Mouse (Mus musculus) T-cell, adult 2 months (primary cell): ENCODE results near the gene Hoxa9.

ENCODE experiments used
- DNase-seq: peaks from one replicate; pipeline ENCODE4 v3.0.0; 2022; ENCODE audit warnings: low spot score

Gene Hoxa9

DNA sequence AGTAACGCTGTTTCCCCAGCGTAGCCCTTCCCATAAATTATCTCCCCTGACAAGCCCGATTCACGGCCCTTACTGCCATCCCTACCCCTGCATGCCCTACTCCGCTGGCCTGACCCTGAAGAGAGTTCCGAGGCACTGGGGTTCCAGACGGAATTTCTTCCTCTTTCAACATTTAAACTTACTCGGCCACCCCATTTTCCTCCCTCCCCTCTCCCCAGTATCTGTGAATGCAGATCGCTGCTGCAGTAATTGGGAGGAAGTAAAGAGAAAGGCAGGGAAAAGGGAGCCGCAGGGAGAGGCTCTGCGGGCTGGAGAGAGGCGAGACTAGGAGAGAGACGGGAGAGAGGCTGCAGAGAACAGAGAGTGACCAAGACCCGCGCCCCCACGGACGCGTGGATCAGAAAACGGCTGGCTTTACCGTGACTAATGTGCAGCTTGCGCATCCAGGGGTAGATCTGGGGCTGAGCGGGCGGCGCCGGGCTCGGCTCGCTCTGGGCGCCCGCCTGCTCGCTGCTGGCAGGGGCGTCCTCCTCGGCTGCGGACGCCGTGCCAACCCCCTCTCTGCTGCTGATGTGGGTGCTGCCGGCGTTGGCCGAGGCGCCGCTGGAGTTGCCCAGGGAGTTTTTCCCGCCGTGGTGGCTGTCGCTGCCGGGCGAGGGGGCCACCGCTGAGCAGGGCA, 27.4 kb downstream of the Hoxa9 start:
- DNase-seq: no peak

GRCm38 (mm10) chr6:52203121-52203370, 27.8 kb downstream of the Hoxa9 start:
- no peak for DNase-seq

DNA sequence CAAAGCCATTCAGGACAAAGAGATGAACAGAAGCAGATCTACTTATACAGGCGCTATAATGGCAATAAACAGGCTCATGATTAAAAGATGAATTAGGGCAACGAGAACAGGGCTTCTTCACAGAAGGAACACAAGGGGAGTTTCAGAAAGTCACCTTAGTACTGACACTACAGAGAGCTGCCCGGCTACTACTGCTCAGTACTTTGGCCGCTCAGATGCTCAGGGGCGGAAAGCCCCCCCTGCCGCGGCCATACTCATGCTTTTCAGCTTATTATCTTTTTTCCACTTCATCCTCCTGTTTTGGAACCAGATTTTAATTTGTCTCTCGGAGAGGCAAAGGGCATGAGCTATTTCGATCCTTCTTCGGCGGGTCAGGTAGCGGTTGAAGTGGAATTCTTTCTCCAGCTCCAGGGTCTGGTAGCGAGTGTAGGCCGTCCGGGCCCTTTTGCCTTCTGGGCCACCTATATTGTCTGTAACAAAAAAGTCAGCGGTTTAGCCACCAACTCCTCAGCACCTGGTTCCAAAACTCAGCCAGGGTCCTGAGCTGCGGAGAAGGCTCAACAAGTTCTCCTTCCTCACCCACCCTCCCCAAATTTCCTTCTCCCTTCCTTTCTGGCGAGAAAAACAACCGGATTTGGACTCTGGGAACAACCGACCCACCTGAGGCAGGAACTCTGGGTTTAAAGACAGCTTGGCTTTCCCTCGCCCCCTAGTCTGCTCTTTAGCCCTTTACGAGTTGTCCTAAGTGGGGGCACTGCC, 28.3 kb downstream of the Hoxa9 start:
- no peak for DNase-seq

DNA sequence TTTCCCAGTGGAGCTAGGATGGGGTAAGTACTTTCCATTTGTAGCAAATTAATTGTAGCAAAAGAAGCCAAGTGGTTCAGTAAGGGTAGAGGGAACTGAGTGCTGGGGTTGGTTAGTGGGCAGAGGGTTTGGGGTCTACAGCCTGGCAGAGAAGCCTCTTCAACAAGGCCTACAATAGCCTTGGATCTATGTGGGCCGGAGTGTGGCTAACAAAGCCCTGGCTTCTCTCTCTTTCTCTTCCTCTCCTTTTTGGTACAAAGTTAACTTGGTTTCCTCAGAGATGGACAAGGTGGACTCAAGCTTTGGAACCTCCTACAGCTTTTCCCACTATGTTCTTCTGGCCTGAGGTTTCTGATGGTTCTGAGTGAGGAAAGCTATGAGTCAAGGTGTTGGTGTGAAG, 29.6 kb downstream of the Hoxa9 start:
- DNase-seq: no peak

DNA sequence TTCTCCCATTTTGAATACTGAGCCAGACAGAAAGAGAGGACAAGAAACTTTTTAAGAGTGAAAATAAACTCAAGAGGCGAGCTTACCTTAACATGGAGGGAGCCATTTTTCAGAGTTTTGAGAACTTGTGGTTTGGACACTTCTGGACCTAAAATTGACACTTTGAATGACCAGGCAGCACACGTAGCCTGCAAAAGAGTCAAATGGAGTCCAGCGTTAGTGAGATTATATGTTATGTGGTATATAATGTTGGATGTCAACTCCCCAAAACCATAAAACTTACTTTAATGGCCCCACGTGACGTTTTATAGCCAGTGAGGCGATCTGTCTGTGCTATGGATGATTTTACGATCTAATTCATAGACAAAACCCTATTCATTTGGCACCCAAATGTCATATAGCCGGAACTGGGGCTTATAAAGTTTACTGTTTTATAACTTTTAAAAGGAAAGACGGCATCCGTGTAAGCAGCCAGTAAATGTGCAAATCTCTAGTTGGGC, 30.1 kb downstream of the Hoxa9 start:
- DNase-seq: no peak

DNA sequence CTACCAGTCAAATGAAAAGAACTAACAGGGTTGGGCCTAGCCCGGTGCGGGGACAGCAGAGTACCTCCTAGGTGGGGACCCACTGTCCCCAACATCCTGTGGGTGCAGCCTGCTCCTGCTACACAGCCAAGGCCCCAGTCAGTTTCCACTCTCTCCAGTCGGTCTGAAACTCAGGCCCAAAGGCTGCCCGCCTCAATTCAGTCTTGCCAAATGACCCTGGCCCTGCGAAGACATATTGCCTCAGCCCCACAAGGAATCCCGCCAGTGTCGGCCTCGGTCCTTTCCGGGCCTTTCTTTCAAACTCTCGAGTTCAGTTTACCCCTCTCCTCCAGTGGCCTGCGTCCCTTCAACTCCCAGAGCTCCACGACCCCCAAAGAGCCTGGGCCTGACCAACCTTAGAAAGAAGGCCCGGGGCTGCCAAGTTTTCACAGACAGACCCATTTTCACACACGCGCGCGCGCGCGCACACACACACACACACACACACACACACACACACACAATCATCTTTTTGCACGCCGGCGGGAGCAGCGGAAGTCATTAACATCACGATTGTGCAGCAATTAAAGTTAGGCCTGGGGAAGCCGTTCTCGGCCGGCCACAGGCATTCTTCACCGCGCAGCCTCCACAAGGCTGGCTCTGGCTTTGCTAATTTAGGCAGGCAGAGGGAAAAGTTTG, 30.7 kb downstream of the Hoxa9 start:
- DNase-seq: no peak

GRCm38 (mm10) chr6:52197271-52197670, 33.6 kb downstream of the Hoxa9 start:
- no peak for DNase-seq

GRCm38 (mm10) chr6:52196811-52197210, 34.1 kb downstream of the Hoxa9 start:
- no peak for DNase-seq

DNA sequence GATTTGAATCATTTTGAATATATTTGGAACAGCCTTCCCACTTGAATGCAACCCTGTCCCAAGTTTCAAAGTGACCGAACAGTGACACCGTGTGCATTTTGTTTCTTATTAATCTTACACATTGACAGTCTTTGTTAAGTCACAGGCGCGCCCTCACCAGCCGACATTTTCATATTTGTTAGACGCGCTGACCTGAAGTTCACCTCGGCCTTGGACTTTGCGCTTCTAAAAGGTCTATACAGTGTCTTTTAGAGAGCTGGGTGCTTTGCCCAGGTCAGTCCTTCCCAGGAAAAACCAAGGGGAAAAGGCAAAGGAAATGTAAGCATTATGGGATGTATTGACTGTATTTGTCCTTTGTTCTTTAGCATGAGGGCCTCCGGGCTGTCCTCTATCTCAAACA, 36.2 kb downstream of the Hoxa9 start:
- DNase-seq: no peak

DNA sequence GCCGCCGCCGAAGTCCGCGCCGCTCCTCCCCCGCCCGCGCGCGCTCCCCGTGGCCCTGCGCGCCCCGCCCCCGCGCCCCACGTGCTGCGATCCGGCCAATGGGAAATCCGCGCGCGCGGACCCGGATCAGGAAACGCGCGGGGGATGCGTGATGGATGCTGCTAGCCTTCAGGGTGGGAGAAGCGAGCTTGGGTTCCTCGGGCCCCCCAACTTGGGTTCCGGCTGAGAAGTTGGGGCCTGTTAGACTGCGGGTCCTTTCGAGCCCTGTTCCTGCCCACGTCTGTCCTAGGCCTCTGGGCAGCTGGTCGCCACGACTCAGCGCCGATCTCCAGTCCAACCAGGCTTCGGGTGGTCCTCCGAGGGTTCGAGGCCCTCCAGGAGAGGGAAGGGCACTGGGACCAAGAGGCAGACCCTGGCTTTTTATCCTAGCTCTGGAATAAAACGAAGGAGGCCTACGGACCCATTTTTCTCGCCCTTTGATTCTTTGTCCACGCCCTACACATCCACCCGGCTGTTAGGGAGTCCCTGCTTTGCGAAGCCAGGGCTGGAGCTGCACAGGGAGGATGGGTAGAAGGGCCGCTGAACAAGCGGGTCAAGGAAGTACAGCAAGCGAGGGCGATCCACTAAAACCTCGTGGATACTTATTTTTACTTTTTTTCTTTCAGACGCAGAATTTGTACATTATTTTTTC, 38.9 kb downstream of the Hoxa9 start:
- peak; percentile 77 for DNase-seq

GRCm38 (mm10) chr6:52190906-52191810, 39.7 kb downstream of the Hoxa9 start, which contains the start of gene Hoxa4:
Gene Hoxa4 (minus strand): TSS chr6:52191753.
- no peak for DNase-seq

GRCm38 (mm10) chr6:52190410-52190809, 40.5 kb downstream of the Hoxa9 start:
- DNase-seq: no peak

DNA sequence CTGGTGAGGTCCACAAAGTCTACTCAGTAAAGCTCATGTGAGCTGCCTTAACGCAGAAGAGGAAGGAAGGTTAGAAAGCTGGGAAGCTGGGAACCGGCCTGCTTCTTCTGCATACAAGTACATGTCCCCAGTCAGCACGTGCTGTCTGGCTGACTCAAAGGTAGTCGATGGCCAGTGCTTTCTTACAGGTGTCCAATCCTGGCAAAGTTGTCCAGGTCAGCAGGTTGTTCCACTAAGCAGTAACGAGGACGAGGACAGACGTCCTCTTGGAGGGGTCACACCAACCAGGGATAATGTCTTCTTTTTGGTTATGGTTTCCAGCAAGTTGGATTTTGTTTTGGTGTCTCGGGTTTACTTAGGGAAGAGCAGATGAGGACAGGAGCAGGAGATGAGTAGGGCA, 41.0 kb downstream of the Hoxa9 start:
- no peak for DNase-seq

DNA sequence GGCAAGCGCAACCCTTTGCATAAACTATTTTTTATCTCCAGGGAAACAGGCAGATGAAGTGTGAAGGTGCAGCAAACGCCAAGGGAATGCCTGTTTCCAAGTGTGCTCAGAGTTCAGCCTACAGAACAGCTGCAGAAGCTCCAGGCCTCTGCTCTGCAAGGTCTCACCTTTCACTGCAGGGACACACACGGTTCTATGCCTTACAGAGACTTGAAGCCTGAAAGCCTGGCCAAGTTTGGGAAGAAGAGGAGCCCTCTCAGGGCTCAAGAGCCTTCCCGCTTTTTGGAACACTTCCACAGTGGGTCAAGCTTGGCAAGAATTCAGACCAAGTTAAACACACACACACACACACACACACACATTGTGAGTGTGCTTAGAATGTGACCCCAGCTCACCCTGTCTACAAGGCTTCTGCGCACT, 41.7 kb downstream of the Hoxa9 start:
- DNase-seq: no peak

GRCm38 (mm10) chr6:52186500-52186899, 44.4 kb downstream of the Hoxa9 start:
- no peak for DNase-seq

DNA sequence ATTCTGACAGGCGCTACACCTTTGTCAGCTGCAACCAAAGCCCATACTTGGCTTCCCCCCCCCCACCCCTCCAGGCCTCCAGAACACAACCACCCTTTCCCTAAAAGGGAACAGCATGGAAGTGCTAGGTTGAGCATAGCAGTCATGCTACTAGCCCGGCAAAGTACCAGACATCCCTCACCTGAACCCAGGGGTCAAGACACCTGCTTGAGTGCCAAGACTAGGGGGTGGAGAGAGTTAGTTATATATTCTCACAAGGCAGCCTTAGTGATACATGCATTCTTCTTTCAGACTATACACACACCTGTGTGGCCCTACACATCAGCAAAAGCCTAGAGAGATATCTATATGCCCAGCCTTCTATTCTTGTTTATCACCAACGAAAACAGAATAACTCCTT, 45.1 kb downstream of the Hoxa9 start:
- DNase-seq: no peak

DNA sequence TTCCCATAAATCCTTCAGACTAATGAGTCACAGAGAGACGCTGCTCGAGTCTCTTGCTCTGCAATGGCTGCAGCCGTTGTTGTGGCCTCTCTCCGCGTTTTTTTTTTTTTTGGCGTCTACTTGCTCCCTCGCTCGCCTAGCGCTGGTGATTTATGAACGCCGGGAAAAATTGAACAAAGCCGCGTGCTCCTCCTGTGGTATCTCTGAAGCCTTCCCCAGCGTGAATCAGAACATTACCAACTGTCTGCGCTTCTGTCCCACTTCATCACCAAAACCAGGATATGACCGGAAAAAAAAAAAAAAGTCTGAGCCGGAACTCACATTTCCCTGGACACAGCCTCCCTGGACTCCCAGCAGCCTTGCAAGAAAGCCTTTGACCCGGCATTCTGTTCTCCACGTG, 45.7 kb downstream of the Hoxa9 start:
- no peak for DNase-seq

GRCm38 (mm10) chr6:52184668-52185067, 46.2 kb downstream of the Hoxa9 start:
- no peak for DNase-seq

DNA sequence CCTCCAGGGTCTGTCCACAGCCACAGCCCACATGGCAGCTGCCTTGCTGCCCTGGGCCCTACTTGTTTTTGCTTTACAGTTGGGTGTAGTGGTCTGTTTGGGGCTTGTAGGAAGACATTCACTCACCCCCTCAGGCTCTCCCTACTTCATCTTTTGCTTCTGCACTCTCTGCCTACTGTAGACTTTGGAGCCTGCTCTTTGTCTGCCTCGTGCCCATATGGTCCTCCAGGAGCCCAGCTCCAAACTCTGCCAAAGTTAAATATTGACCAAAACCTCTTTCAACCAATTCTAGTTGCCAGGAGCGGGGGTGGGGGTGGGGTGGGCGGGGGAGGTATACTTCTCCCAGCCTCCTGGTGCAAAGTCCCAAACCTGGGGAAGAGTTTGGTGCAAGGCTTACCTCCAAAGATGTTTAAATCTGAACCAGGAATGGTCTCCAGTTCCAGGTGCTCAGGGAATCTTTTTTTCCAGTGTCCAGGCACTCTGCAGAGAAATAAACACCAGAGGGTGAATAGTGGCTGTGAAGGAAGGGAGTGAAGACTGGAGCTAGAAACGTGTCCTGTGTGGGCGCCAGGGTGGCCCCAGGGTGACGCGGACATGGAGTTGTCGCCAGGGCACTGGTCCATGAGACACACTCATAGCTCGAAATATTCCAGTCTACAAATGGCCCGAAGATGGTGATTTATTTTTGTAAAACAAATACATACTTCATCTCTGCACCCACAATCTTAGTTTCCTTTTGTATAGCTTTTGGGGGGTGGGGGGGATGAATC, 47.4 kb downstream of the Hoxa9 start:
- no peak for DNase-seq

GRCm38 (mm10) chr6:52182793-52183192, 48.1 kb downstream of the Hoxa9 start:
- no peak for DNase-seq

DNA sequence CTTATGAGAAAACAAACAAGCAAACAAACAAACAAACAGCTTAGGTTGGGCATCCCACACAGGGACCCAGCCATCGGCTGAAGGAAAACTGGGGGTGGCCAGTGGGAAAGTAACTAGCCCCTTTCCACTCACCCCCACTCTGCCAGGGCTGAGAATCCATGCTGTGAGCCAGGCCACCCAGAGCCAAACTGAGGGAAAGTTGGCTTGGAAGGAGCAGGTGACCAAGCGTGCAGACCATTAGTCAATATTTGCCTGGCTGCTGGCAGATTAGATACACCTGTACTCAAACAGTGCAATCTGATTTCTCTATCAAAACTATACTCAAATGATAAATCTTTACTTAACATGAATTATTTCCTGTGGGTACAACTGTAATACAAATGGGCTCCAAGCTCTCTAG, 48.9 kb downstream of the Hoxa9 start:
- DNase-seq: no peak
